ENCODE assay signal across 8 mouse cellular contexts in genomic region chr5:122764032-122764464, GRCm38 (mm10). TPM values are rescaled to one million over a fixed set of nuclear protein-coding genes. Genes with fewer than 3 reads are reported as not detected.
DNase-seq lines count a peak whose midpoint lies in the region; ATAC-seq and TF ChIP-seq lines count a peak whose summit lies in the region.

No protein-coding gene starts in this region.

- H3K27ac ChIP-seq in heart, postnatal 0 days (ENCODE audit: low read depth): 0 out of 2 replicates have a peak overlapping the region, but pooled peaks have one; percentile 10

- peak; percentile 27 for TF ChIP-seq CTCF in heart, postnatal 0 days (IDR thresholded peaks at IDR 0.05; ENCODE audit: low read depth)

- H3K4me3 ChIP-seq in heart, postnatal 0 days (ENCODE audit: low read depth, low read length): no peak overlapping the region

- DNase-seq in gastrocnemius, postnatal 14 days: peak; percentile 60
- DNase-seq in gastrocnemius, adult 18-20 months (ENCODE audit: low spot score): no peak
- peak; percentile 47 for DNase-seq in urinary bladder, postnatal 25 days (ENCODE audit: low spot score)
- no peak for DNase-seq in urinary bladder, adult 2 months (ENCODE audit: low spot score)
- no peak for DNase-seq in heart, postnatal 0 days (ENCODE audit: low spot score)
- DNase-seq in lung, postnatal 14 days: peak; percentile 59
- DNase-seq in ovary, postnatal 10 days (ENCODE audit: low spot score): no peak
- no peak for DNase-seq in layer of hippocampus, adult 11-12 months (ENCODE audit: low spot score)

- H3K9me3 ChIP-seq in heart, postnatal 0 days (replicated peaks; ENCODE audit: control insufficient read depth, low read length): no peaks in the 10 kb centered on the region

- TF ChIP-seq EP300 in heart, postnatal 0 days (IDR thresholded peaks at IDR 0.05; ENCODE audit: low read depth): no peak

- intact Hi-C loops in gastrocnemius, postnatal 14 days (cut with DNase I; ENCODE audit: low total_unique reads): no loop called here

- H3K4me2 ChIP-seq in heart, postnatal 0 days (ENCODE audit: low read depth, low read length): 0 out of 2 replicates have a peak overlapping the region, but pooled peaks have one; percentile 3

- H3K36me3 ChIP-seq in heart, postnatal 0 days (replicated peaks; ENCODE audit: control insufficient read depth, insufficient read depth, low read length): 0 out of 2 replicates have a peak, but pooled peaks cover 7% of the 10 kb centered on the region

- no peak for ATAC-seq in heart, postnatal 0 days (ENCODE audit: insufficient read depth, low read depth)

- no peaks in the 10 kb centered on the region for H3K27me3 ChIP-seq in heart, postnatal 0 days (ENCODE audit: control insufficient read depth, insufficient read depth, low read length)

- H3K9ac ChIP-seq in heart, postnatal 0 days (replicated peaks; ENCODE audit: low read depth, low read length): no peak overlapping the region

- 43% methylated on average over 10 of the region's 10 CpGs for WGBS in heart, postnatal 0 days

- peaks cover 6% of the 10 kb centered on the region for H3K4me1 ChIP-seq in heart, postnatal 0 days (ENCODE audit: control insufficient read depth, insufficient read depth)

RNA-seq across cellular contexts. Expression of gene Camkk2, which starts 15.2 kb away (rescaled TPM):
- 1 to 10 TPM; 8.6 to 8.8 TPM for total RNA-seq in gastrocnemius, postnatal 14 days (2021)
- 1 to 10 TPM; 3.0 to 3.9 TPM for total RNA-seq in gastrocnemius, adult 18-20 months (2021)
- polyA plus RNA-seq in urinary bladder, adult 2 months (2012; rRNA removed): 29.4 and 29.8 TPM in 2 replicates
- total RNA-seq in heart, postnatal 0 days (2014; rRNA removed; ENCODE audit: low replicate concordance): 9.3 and 24.0 TPM in 2 replicates
- polyA plus RNA-seq in heart, postnatal 0 days (2015; fragmentation: Nextera tagmentation; extraction: Ambion mirVana): 11.7 and 13.0 TPM in 2 replicates

RNA-seq across cellular contexts. Expression of gene P2rx4, which starts 56.7 kb away (rescaled TPM):
- total RNA-seq in gastrocnemius, postnatal 14 days (2021): 1 to 10 TPM; 4.0 to 5.3 TPM
- total RNA-seq in gastrocnemius, adult 18-20 months (2021): 1 to 10 TPM; 3.8 to 5.3 TPM
- polyA plus RNA-seq in urinary bladder, adult 2 months (2012; rRNA removed): 42.4 and 44.3 TPM in 2 replicates
- total RNA-seq in heart, postnatal 0 days (2014; rRNA removed; ENCODE audit: low replicate concordance): 10.0 and 54.2 TPM in 2 replicates
- 21.6 and 22.3 TPM in 2 replicates for polyA plus RNA-seq in heart, postnatal 0 days (2015; fragmentation: Nextera tagmentation; extraction: Ambion mirVana)

RNA-seq across cellular contexts. Expression of gene Anapc5, which starts 57.1 kb away (rescaled TPM):
- 100 to 1,000 TPM; 140 to 150 TPM for total RNA-seq in gastrocnemius, postnatal 14 days (2021)
- 100 to 1,000 TPM; 466 to 498 TPM for total RNA-seq in gastrocnemius, adult 18-20 months (2021)
- polyA plus RNA-seq in urinary bladder, adult 2 months (2012; rRNA removed): 404 and 530 TPM in 2 replicates
- 380 and 418 TPM in 2 replicates for total RNA-seq in heart, postnatal 0 days (2014; rRNA removed; ENCODE audit: low replicate concordance)
- 195 and 213 TPM in 2 replicates for polyA plus RNA-seq in heart, postnatal 0 days (2015; fragmentation: Nextera tagmentation; extraction: Ambion mirVana)

Comparison
In these comparisons a context has a peak if more than half of its experiments do, and no peak if none do; other contexts are left out.
1. DNase-seq: peak in gastrocnemius, postnatal 14 days (single experiment), urinary bladder, postnatal 25 days (single experiment) and lung, postnatal 14 days (single experiment); none in gastrocnemius, adult 18-20 months (single experiment), urinary bladder, adult 2 months (single experiment), heart, postnatal 0 days (single experiment), ovary, postnatal 10 days (single experiment) and layer of hippocampus, adult 11-12 months (single experiment).